Mouse (Mus musculus) MEL (cell line): Measurements from ENCODE around the gene Gdi2. TPM values are rescaled to one million over a fixed set of nuclear protein-coding genes. Genes with fewer than 3 reads are reported as not detected.

Experiments used
- DNase-seq: peaks from one replicate; pipeline ENCODE4 v3.0.0; 2011; ENCODE audit warnings: low read depth, low spot score
- H3K27ac ChIP-seq: 2 replicates; pipeline ENCODE4 v1.5.1; 2012; ENCODE audit warnings: low read depth, mild to moderate bottlenecking, control low read depth, low read length, moderate library complexity; ENCODE audit not compliant: control insufficient read depth
- H3K27me3 ChIP-seq, 2 experiments: fragments of 150-350 bp in 1 of 2; sonication (generic) in 1 of 2; 2 replicates each; pipeline ENCODE4 v1.6.1; 2012; ENCODE audit warnings: low read length in 2 of 2, mild to moderate bottlenecking in 2 of 2, improper control_type of control experiment in 1 of 2, moderate library complexity in 1 of 2; ENCODE audit not compliant: insufficient read depth in 2 of 2, control insufficient read depth in 1 of 2
- H3K36me3 ChIP-seq, 2 experiments: 2 replicates each; pipeline ENCODE4 v1.6.1; 2012 to 2014; ENCODE audit warnings: low read length in 2 of 2, improper control_type of control experiment in 1 of 2, inconsistent platforms in 1 of 2, mild to moderate bottlenecking in 1 of 2; ENCODE audit not compliant: insufficient read depth in 2 of 2, control insufficient read depth in 1 of 2
- H3K4me1 ChIP-seq, 2 experiments: fragments of 150-350 bp in 1 of 2; sonication (generic) in 1 of 2; 2 replicates each; pipeline ENCODE4 v1.6.1; 2012; ENCODE audit warnings: low read length in 2 of 2, improper control_type of control experiment in 1 of 2, mild to moderate bottlenecking in 1 of 2; ENCODE audit not compliant: insufficient read depth in 2 of 2, control insufficient read depth in 1 of 2
- H3K4me3 ChIP-seq, 2 experiments: fragments of 150-350 bp in 1 of 2; sonication (generic) in 1 of 2; 2 replicates each; pipeline ENCODE4 v1.5.1; 2012; ENCODE audit warnings: low read depth in 2 of 2, low read length in 2 of 2, mild to moderate bottlenecking in 2 of 2, moderate library complexity in 2 of 2, control low read depth in 1 of 2, improper control_type of control experiment in 1 of 2; ENCODE audit not compliant: control insufficient read depth in 1 of 2, insufficient read depth in 1 of 2
- H3K79me2 ChIP-seq: 2 replicates; pipeline ENCODE4 v1.6.1; 2012; ENCODE audit warnings: mild to moderate bottlenecking, low read length, moderate library complexity; ENCODE audit not compliant: control insufficient read depth, poor library complexity, insufficient read depth
- H3K9ac ChIP-seq: 2 replicates; pipeline ENCODE4 v1.6.1; 2012; ENCODE audit warnings: low read depth, mild to moderate bottlenecking, control low read depth, low read length, moderate library complexity; ENCODE audit not compliant: control insufficient read depth, poor library complexity, severe bottlenecking
- H3K9me3 ChIP-seq: fragments of 150-350 bp; sonication (generic); replicated peaks from 2 replicates; pipeline ENCODE4 v1.6.1; 2012; ENCODE audit warnings: mild to moderate bottlenecking, low read length, improper control_type of control experiment, moderate library complexity; ENCODE audit not compliant: insufficient read depth
- CTCF ChIP-seq, 3 experiments: IDR thresholded peaks in 2 of 3; conservative IDR thresholded peaks in 1 of 3; 2 replicates each; pipeline ENCODE4 v1.5.1; 2011 to 2012; ENCODE audit warnings: low read length in 3 of 3, low read depth in 2 of 3, mild to moderate bottlenecking in 2 of 3, improper control_type of control experiment in 1 of 3, inconsistent platforms in 1 of 3, mixed read lengths in 1 of 3, moderate library complexity in 1 of 3; ENCODE audit not compliant: control insufficient read depth in 1 of 3, insufficient read depth in 1 of 3, poor library complexity in 1 of 3, severe bottlenecking in 1 of 3
- EP300 ChIP-seq, 2 experiments: IDR thresholded peaks; 2 replicates each; pipeline ENCODE4 v1.6.1; 2011; ENCODE audit warnings: improper control_type of control experiment in 2 of 2, low read length in 2 of 2, low read depth in 1 of 2, mild to moderate bottlenecking in 1 of 2
- ETS1 ChIP-seq: IDR thresholded peaks from 2 replicates; pipeline ENCODE4 v1.6.1; 2012; ENCODE audit warnings: low read depth, mild to moderate bottlenecking, inconsistent platforms, low read length, improper control_type of control experiment, moderate library complexity
- GATA1 ChIP-seq: IDR thresholded peaks from 2 replicates; pipeline ENCODE4 v1.6.1; 2011; ENCODE audit warnings: low read depth, low read length, improper control_type of control experiment
- HCFC1 ChIP-seq: IDR thresholded peaks from 2 replicates; pipeline ENCODE4 v1.6.1; 2012; ENCODE audit warnings: low read depth, mild to moderate bottlenecking, inconsistent platforms, low read length, improper control_type of control experiment, moderate library complexity
- JUND ChIP-seq: IDR thresholded peaks from 2 replicates; pipeline ENCODE4 v1.6.1; 2011; ENCODE audit warnings: low read depth, mild to moderate bottlenecking, improper control_type of control experiment, low read length
- MAFK ChIP-seq: IDR thresholded peaks from 2 replicates; pipeline ENCODE4 v1.6.1; 2011; ENCODE audit warnings: low read depth, mild to moderate bottlenecking, low read length, improper control_type of control experiment, borderline replicate concordance
- MXI1 ChIP-seq: IDR thresholded peaks from 2 replicates; pipeline ENCODE4 v1.6.1; 2011; ENCODE audit warnings: mild to moderate bottlenecking, low read depth, low read length, improper control_type of control experiment
- MYC ChIP-seq: IDR thresholded peaks from 2 replicates; pipeline ENCODE4 v1.6.1; 2011; ENCODE audit warnings: low read depth, mild to moderate bottlenecking, low read length, improper control_type of control experiment, moderate library complexity
- NELFE ChIP-seq: IDR thresholded peaks from 2 replicates; pipeline ENCODE4 v1.6.1; 2011; ENCODE audit warnings: low read depth, low read length, improper control_type of control experiment
- NRF1 ChIP-seq: IDR thresholded peaks from 2 replicates; pipeline ENCODE4 v1.6.1; 2014; ENCODE audit warnings: low read depth, mild to moderate bottlenecking, inconsistent platforms, low read length, improper control_type of control experiment, moderate library complexity; ENCODE audit not compliant: poor library complexity, insufficient read depth, severe bottlenecking
- POLR2AphosphoS5 ChIP-seq: IDR thresholded peaks from 2 replicates; pipeline ENCODE4 v1.6.1; 2012; ENCODE audit warnings: low read depth, borderline replicate concordance, mild to moderate bottlenecking, inconsistent platforms, low read length, moderate library complexity, mixed read lengths
- SIN3A ChIP-seq: IDR thresholded peaks from 2 replicates; pipeline ENCODE4 v1.6.1; 2012; ENCODE audit warnings: low read length, improper control_type of control experiment, inconsistent platforms
- SMC3 ChIP-seq: IDR thresholded peaks from 2 replicates; pipeline ENCODE4 v1.6.1; 2011; ENCODE audit warnings: low read depth, low read length, improper control_type of control experiment
- USF2 ChIP-seq, 2 experiments: IDR thresholded peaks; 2 replicates each; pipeline ENCODE4 v1.6.1; 2011 to 2012; ENCODE audit warnings: improper control_type of control experiment in 2 of 2, low read length in 2 of 2, borderline replicate concordance in 1 of 2, inconsistent platforms in 1 of 2, low read depth in 1 of 2, mild to moderate bottlenecking in 1 of 2; ENCODE audit not compliant: insufficient read depth in 1 of 2
- ZNF384 ChIP-seq: IDR thresholded peaks from 2 replicates; pipeline ENCODE4 v1.6.1; 2012; ENCODE audit warnings: low read depth, mild to moderate bottlenecking, inconsistent platforms, low read length, improper control_type of control experiment
- polyA plus RNA-seq, 2 experiments: library from polyadenylated mRNA; stranded (reverse) in 1 of 2; unstranded in 1 of 2; fragments of >175 nt in 1 of 2; fragments of >200 nt in 1 of 2; gene quantifications; 2 replicates each; pipeline versions ENCODE4 v1.2.1 to v1.2.4; 2012; ENCODE audit warnings: low replicate concordance in 2 of 2, low read depth in 1 of 2; ENCODE audit not compliant: insufficient read length in 2 of 2, insufficient read depth in 1 of 2, missing spikeins in 1 of 2
- total RNA-seq: library from RNA; depleted of rRNA; stranded (reverse); fragments of 300-350 nt; gene quantifications from 2 replicates; pipeline ENCODE4 v1.2.3, GENCODE M21; 2012

Gdi2 gene
- total and polyA plus RNA-seq, 3 experiments: 244 to 470 (median 305) TPM

GRCm38 (mm10) chr13:3540166-3540565, 2.3 kb downstream of the Gdi2 start (continued):
- no peak for TF ChIP-seq USF2 (IDR thresholded peaks at IDR 0.05; ENCODE audit: borderline replicate concordance in 1 of 2, insufficient read depth in 1 of 2, low read depth in 1 of 2, low read length in 2 of 2)
- no peak for TF ChIP-seq NELFE

- H3K4me3 ChIP-seq: peak overlapping the region in 1 of 2 experiments; percentile 6; a peak in 1 of 4 replicates
- no peak overlapping the region; the same call in 1 of the 2 replicates for H3K9ac ChIP-seq
- peak; percentile 84 for DNase-seq
- H3K27ac ChIP-seq: no peak overlapping the region; the same call in 1 of the 2 replicates
- peaks cover 30 to 31% of the 10 kb centered on the region in 2 experiments for H3K4me1 ChIP-seq
- peaks cover 79% of the 10 kb centered on the region for H3K79me2 ChIP-seq
- peaks cover 10 to 62% of the 10 kb centered on the region in 2 experiments; a peak in 3 of 4 replicates for H3K36me3 ChIP-seq
- TF ChIP-seq ZNF384 (peak; percentile 76), NRF1 (peak; percentile 52; the same call in 1 of the 2 replicates), SIN3A (peak; percentile 57), MXI1 (peak; percentile 56), ETS1 (peak; percentile 60; the same call in 1 of the 2 replicates), EP300 (IDR thresholded peaks at IDR 0.05; ENCODE audit: low read depth in 1 of 2, low read length in 2 of 2) (peak in 1 of 2 experiments; percentile 46; a peak in 1 of 4 replicates), MYC (0 out of 2 replicates have a peak, but pooled peaks have one; percentile 31), JUND (no peak), POLR2AphosphoS5 (no peak), HCFC1 (no peak), MAFK (peak; percentile 40; the same call in 1 of the 2 replicates)
- no peaks in the 10 kb centered on the region for H3K9me3 ChIP-seq
- no peaks in the 10 kb centered on the region for H3K27me3 ChIP-seq
Observed at GRCm38 (mm10) chr13:3541159-3541782, 3.4 kb downstream of the Gdi2 start.

GRCm38 (mm10) chr13:3544077-3544874, 6.4 kb downstream of the Gdi2 start:
- H3K36me3 ChIP-seq: peaks cover 30 to 57% of the 10 kb centered on the region in 2 experiments
- no peak overlapping the region for H3K9ac ChIP-seq
- H3K4me1 ChIP-seq: peaks cover 27 to 30% of the 10 kb centered on the region in 2 experiments
- H3K27ac ChIP-seq: no peak overlapping the region
- no peak overlapping the region for H3K4me3 ChIP-seq
- H3K9me3 ChIP-seq: no peaks in the 10 kb centered on the region
- no peaks in the 10 kb centered on the region for H3K27me3 ChIP-seq
- DNase-seq: no peak
- TF ChIP-seq GATA1 (peak; percentile 40; the same call in 1 of the 2 replicates), CTCF (IDR thresholded peaks at IDR 0.05 in 2 of 3, conservative IDR thresholded peaks at IDR 0.05 in 1 of 3; ENCODE audit: control insufficient read depth in 1 of 3, insufficient read depth in 1 of 3, low read depth in 2 of 3, low read length in 3 of 3, poor library complexity in 1 of 3, severe bottlenecking in 1 of 3) (peak in 1 of 3 experiments; percentile 4; a peak in 1 of 6 replicates), SMC3 (no peak)
- peaks cover 81% of the 10 kb centered on the region for H3K79me2 ChIP-seq
